Mouse (Mus musculus): ENCODE measurements around the gene Zscan20. TPM values are rescaled to one million over a fixed set of nuclear protein-coding genes. Genes with fewer than 3 reads are reported as not detected.

Gene Zscan20
- 1 to 10 TPM; 9.1 to 9.5 TPM for total RNA-seq (2021)
- long read RNA-seq, experiment 1, full-length matches to known transcripts, result 1 of 1 reads
- long read RNA-seq, experiment 1, partial matches to known transcripts, result 0 of 1 reads
- long read RNA-seq, experiment 1, other reads (novel, unspliced or antisense), result 0 of 1 reads
- long read RNA-seq, experiment 2, partial matches to known transcripts, result 0 of 3 reads
- long read RNA-seq, experiment 2, other reads (novel, unspliced or antisense), result 3 of 3 reads

DNA sequence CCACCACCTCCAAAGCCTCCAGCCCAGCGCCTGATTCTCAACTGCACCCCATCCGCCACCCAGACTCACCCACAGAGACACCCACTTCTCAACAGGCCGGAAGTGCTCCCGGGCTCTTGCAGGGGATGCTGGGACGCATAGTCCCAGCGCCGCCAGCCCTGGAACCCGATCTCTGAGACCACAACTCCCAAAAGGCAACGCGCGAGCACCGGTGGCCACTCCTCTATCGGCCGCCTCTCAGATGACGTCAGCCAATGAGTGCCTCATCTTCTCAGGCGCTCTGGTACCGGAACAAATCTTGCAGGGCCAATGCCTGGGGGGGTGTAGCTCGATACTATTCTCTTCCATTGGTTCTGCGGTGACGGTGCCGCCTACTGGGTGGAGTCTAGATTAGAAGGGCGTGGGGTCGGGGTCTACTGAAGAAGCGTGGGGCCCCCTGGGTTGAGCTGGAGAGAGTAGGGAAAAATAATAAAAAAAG lies at the start of gene Zscan20:
Gene Zscan20, minus strand, starts transcription at position 174 of the 478 bp plus-strand sequence.
- peak; percentile 91 to 99 for DNase-seq (ENCODE audit: low spot score in 2 of 2)

DNA sequence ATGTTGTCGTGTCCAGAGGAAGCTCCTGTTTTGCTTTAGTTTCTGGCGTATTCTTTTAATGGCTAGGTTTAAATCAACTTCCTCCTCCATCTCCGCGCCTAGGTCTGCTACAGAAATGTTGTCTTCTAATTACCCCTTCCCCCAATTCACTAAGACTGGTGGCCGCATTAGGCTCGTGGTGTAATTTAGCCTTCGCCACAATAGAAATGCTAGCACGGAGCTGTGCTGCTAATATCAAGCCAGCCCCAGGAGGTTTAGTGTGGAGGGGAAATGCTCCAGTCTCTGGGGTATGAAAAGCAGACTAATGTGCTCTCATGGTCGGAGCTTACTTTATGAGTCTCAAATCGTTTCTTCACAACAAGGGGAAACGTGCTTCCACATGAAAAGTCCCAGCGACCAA lies 45.5 kb upstream of the Zscan20 start:
- DNase-seq (ENCODE audit: low spot score in 2 of 2), result peak in 1 of 2 experiments; percentile 29

DNA sequence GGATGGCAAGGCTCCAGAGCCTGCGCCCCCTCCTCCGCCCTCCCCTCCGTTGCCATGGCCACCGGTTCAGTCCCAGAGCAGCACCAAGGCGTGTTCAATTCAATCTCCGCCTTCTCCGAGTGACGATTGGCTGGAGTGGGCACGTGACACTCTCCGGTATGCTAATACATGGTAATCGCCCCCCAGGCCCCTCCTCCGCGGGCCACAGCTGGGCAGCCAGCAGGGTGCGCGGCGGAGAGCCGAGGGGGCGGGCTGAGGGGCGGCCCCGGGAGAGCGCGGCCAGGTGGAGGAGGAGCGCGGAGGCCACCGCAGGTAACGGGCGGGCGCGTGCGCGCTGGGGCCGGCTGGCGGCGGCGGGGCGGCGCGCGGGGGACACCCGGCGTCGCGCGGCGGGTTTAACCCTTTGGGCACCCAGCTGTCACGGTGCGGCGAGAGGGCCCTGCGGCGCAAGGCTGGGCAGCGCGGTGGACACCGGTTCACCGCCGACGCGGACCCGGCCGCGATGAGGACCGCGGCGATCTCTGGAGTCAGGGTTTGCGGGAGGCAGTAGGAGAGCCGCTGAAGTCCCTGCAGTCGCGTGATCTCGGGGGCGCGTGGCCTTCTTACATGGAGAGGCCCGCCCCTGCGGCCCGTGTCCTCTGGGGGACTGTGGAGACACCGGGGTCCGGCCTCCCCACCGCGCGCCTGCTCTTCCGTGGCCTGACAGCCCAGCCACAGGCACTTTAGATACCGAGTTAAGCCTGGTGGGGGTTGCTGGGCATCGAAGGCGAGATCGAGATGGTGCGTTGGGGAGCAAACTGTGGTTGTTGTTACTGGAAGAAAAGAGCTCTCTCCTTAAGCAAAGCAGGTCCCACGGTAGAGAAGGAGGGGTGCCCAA lies 44.8 kb upstream of the Zscan20 start, which contains the start of gene Phc2:
Gene Phc2, plus strand, starts transcription at position 198 of the 877 bp plus-strand sequence.
- DNase-seq (ENCODE audit: low spot score in 2 of 2), result peak; percentile 96 to 97

DNA sequence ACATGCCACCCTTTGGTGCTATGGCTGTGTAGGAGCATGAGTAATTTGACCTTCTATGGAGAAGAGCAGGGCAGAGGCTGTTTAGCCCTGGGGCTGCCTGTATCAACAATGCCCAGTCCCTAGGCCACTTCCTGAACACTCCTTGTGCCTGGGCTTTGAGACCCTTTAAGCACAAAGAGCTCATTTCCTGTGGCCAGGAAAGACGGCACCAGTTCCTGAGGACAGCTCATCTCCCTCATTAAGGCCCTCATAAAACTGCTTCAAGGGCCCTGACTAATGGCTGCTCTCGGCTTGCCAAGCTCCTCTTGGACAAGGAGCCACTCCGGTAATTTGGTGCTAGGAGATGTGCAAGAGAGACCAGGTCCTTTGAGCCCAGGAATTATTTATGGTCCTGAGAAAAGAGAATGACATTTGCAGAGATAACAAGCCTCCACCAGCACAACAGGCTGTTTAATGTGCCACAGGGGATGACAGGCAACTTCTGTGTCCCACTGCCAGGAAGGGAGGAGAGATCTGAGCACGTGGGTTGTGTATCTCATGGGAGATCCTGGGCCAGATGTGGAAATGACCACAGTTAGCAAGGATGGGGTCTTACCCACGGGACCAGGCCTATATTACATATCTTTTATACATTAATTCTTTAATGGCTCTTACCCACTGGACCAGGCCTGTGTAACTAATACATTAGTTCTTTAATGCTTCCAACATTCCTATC lies 42.8 kb upstream of the Zscan20 start:
- DNase-seq (ENCODE audit: low spot score in 2 of 2), result no peak

DNA sequence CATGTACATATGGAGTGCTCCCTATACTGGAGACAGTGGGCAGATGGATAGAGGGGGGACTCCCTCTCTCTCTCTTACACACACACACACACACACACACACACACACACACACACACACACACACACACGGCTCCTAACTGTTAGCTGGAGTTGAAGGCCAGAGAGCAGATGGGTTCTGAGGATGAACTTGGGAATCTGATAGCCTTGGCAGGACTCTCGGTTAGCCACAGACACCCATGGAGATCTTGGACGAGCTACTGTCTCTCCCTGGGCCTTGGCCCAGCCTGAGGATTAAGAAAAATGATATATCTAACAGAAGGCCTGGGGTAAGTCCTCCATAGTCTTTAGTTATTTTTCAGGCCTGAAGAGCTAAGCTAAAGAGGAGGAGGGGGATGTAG lies 41.6 kb upstream of the Zscan20 start:
- DNase-seq (ENCODE audit: low spot score in 2 of 2), result no peak

DNA sequence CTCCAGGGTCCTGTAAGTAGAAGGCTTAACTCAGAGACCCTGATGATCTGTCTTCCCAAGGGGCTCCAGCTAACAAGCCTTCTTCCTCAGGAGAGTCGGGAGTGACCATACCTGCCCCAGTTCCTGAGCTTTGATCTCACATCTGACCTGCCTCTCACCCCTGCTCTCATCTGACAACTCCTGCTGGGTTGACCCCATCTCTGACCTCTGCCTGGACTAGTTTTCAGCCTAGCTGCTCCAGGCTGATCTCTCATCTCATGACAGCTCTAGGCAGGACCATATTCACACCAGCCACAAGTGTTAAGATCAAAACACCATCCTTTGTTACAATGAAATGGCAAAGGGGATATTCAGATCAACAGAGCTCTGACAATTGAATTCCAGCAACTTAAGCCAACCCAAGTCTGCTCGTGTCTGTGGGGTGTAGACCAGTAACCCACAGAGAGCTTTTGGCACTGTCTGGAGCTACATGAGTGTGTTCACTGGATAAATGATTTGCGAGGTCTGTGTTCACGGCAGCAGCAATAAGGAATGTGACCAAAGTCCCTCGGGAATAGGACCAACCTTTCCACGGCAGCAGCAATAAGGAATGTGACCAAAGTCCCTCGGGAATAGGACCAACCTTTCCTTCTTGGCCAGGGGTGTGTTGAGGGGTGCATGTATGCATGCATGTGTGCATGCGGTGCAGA lies 38.8 kb upstream of the Zscan20 start:
- DNase-seq (ENCODE audit: low spot score in 2 of 2), result no peak

DNA sequence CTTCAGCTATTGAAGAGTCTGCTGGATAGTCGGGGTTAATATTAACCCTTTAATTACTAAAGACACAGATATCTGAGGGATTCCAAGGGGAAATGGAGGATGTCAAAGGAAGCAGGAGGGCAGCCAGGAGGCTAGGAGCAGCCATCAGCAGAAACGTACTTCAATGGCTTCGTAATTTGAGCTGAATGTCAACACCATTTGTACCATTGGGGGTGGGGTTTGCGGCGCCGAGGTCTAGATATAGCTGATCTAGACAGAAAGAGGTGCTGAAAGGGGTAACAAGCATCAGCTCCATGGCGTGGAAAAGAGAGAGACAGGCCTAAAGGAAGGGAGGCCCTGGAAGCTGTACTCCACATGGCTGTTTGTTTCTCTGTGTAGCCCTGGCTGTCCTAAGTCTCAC lies 36.9 kb upstream of the Zscan20 start:
- no peak for DNase-seq (ENCODE audit: low spot score in 2 of 2)

DNA sequence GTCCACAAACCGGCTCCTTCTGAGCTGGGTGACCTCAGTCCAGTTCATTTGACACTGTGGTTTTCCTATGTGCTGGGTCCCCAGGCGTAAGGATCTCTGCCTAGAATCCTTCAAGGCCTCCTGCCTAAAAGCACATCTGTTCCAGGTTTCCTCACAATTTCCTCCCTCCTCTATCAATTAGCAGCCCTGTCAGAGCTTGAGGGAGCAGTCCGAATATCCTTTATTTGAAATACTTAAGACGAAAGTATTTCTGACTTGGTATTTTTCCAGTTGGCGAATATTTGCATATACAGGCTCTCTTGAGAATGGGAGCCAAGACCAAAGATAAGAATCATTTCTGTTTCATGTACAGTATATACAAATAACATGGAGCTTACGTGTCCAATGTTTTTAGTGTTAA lies 36.0 kb upstream of the Zscan20 start:
- no peak for DNase-seq (ENCODE audit: low spot score in 2 of 2)

DNA sequence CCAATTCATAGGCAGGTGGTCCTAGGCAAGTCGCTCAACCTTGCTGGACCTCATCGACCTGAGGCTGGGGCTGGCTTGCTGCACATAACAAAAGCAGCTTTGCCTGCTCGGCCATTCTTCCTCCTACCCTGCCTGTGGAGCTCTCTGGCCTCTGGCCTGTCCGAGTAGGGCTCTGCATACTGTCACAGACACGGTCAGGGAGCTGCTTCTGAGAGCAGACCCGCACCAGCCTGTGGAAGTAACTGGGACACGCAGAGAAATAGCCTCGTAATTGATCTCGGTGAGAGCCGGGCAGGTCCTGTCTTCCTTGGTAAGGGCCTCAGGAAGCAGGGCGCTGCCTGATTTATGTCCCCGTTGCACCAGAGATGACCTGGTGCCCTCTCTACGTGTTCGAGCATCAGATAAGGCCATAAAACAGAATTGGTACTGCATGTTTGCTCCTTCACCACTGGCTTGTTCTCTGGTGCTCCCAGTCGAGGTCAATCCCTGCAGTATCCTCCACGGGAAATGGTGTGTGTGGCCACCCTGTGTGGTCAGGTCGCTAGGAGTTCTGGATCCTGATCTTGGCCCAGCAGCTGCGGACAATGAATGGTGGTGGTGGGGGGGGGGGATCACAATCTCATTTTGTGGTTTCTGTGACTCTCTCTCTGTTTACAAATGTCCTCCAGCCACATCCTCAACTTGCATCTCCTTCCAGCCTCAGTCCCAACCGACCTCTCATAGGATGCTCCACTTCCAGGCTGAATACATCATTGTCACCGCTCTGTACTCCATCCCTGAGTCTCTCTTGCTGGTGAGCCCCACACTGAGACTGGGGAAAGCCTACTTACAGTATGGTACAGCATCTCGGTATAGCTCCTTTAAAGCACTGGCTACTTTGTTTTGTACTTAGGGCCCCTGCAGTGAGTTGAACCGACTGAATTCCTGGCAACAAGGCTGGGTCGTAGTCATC lies 32.1 kb upstream of the Zscan20 start:
- no peak for DNase-seq (ENCODE audit: low spot score in 2 of 2)

DNA sequence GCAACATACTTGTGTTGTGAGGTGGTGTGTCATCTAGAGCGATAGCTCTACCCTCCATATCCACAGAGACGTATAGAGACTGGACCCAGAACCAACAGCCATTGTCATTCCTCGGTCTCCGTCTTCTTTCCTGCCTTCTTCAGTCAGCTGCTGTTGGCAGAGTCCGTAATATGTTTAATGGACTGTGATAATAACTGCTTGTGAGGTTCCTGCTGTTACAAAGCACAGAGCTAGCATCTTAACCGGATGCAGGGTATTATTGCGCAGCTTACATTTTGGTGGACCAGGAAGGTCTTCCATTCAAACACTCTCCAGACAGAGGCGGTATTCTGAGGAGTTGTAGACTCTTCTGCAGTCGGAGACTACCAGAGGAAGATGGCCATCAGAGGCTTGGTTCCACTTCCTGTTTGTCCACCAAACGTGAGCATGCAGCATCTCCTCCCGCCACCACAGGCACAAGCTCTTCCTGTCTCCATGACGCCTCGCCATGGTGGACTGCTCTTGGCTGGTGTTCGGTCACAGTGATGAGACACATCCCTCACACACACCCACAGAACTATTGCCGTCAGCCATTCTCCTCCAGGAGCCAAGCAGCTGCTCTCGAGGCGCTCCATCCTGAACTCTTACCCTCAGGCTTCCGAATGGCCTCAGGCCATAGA lies 28.5 kb upstream of the Zscan20 start:
- DNase-seq (ENCODE audit: low spot score in 2 of 2), result no peak

DNA sequence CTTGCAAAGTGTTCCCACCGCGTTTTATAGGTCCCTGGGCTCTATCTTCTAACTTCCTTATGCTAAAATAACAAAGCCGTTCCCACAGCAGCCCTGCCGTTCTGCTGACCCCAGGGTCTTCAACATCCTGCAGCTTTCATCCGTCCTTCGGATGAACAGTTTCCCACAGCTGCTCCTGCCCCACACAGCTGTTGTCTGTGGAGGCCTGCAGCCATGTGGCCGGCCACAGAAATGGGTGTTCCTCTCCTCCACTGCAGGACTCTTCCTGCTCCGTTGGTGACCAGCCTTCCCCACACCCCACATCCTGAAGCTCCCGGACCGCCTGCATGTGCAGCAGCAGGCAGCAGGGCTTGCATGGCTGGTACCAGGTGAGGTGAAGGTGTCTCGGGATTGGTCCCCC lies 27.4 kb upstream of the Zscan20 start:
- no peak for DNase-seq (ENCODE audit: low spot score in 2 of 2)

DNA sequence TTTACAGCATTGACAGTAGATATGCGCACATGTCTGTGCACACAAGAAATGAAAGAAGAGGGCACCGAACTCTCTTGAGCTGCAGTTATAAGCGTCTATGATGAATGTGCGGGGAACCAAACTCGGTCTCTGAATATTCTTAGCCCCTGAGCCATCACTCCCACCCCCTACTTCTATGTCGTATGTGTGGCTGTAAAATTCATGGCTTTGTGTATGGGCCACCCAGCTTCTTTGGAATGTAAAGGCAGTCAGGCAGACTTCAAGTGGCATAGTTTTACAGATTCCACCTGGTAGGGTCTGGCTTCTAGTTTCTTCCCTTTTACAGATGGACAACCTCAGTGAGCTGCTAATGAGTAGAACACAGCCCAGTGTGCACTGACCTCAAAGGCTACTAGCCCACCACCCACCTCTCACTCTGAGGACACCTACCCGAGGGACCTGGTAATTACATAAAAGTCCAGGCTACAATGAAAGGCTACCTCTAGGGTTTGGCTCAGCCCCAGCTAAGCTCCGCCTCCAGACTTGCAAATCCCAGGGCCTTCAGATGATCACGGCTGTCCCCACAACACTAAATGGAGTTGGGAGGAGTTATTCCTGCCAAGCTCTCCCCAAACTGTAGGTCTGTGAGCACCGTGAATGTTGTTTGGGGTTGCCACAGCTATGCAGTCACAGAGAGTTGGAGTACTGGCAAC lies 26.1 kb upstream of the Zscan20 start:
- DNase-seq (ENCODE audit: low spot score in 2 of 2), result no peak

DNA sequence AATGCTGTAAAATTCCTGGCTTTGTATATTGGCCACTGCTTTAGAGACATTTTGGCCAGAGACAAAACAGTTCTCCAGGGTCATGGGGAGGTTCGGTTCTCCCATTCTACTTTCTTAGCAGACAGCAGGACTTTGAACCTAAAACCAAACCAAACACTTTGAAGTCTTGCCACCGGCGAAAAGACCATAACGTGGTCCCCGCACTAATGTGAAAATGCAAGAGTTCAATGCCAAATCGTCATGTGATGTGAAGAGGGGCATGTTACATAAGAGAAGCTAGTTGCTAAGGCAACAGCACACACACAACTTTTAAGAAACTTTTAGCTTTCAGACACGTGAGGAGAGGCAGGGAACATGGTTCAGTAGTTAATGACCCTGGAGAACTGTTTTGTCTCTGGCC lies 25.6 kb upstream of the Zscan20 start:
- no peak for DNase-seq (ENCODE audit: low spot score in 2 of 2)

DNA sequence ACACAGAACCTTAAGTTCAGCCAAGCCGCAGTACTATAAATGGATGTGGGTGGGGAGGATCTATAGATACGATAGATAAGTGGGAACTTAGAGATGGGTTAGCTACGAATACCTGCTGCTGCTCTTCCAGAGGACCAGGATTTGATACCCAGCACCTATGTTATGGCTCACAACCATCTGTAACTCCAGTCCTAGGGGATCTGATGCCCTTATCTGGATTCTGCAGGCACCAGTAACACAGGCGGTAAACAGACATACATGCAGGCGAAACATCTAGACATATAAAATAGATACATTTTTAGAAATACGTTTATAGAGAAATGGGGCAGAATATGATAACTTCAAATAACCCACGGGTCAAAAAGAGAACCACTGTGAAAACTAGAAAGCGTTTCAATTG lies 11.2 kb upstream of the Zscan20 start:
- no peak for DNase-seq (ENCODE audit: low spot score in 2 of 2)

DNA sequence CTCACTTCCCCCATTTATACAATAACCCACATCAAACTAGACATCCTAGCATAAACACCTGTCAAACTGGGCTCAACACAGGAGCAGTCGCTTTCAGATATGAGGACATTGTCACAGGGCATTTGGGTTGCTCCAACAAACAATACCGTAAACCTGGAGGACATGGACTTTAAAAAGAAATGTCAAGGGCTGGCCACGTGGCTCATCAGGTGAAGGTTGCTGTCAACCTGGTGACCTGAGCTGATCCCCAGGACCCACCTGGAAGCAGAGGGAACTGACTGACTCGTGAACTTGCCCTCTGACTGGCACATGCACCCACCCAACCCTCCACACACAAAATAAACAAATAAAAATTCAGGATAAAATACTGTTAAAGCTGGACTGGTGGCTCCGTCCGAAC lies 10.7 kb upstream of the Zscan20 start:
- DNase-seq (ENCODE audit: low spot score in 2 of 2), result no peak

DNA sequence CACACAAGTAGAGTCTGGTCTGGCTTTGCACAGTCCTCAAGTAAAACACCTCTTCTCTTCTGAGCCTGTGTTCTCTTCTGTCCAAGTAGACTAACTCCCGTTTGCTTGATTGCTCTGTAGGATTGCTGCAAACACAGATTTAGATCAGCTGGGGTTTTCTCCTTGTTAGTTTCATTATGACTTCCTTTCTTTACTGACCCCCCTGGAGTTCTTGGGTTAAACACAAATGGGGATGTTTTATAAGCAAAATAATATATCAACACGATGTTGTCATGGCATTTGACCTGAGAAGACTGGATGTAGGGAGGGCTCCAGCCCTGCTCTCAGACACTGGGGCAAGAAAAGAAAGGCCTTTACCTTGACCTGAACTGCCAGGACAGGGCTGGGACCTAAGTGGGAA lies 9.1 kb upstream of the Zscan20 start:
- no peak for DNase-seq (ENCODE audit: low spot score in 2 of 2)

DNA sequence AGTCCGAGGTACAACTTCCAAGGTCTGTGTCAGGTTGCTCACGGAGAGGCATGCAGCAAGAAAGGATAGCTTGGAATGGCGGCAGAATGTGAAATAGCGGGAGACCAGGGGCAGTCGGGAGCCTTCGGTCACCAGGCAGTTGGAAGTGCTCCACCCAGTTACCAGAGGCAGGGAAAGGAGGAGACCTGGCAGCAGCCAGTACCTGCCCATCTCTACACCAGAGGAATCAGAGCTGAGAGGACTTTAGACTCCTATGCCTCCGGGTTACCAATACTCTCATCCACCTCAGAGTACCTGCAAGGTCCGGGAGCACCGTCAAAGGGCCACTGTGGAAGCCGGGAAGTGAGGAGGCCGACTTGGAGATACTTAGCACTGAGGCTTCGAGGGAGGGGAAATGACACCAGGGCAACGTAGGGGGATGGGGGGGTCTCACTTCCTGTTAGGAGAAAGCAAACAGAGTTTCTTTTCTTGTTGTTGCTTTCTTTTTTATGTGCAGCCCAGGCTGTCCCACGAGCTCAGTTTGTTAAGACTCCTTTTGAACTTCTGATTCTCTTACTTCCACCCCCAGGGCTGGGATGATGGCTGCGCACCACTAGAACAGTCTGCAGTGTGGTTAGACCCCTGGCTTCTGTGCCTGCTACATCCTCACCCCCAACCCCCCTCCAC lies 8.5 kb upstream of the Zscan20 start, which contains the start of gene Tlr12:
Gene Tlr12, minus strand, starts transcription at position 374 of the 666 bp plus-strand sequence.
- no peak for DNase-seq (ENCODE audit: low spot score in 2 of 2)
